Mouse (Mus musculus) small intestine, adult 2 months (tissue): ENCODE data around the gene Trcg1.

Source experiments
- CTCF ChIP-seq: fragments of 200-500 bp; IDR thresholded peaks from 2 replicates; pipeline ENCODE4 v1.5.1; 2012; ENCODE audit warnings: low read depth, mild to moderate bottlenecking, control low read depth, inconsistent platforms, low read length, moderate library complexity, mixed read lengths; ENCODE audit not compliant: insufficient replicate concordance, insufficient read length; ENCODE audit errors: extremely low read depth
- POLR2A ChIP-seq: fragments of 200-500 bp; IDR thresholded peaks from 2 replicates; pipeline ENCODE4 v1.6.1; 2012; ENCODE audit warnings: low read depth, mild to moderate bottlenecking, control low read depth, inconsistent platforms, low read length, moderate library complexity

GRCm38 (mm10) chr9:57233767-57234166 lies 2.6 kb upstream of the Trcg1 start:
- TF ChIP-seq POLR2A (no peak), CTCF (no peak)
